Mouse (Mus musculus) hematopoietic stem cell, adult 5-6 weeks (primary cell): ENCODE measurements around the gene Tmem100. TPM values are rescaled to one million over a fixed set of nuclear protein-coding genes. Genes with fewer than 3 reads are reported as not detected.

Experiments used
- ATAC-seq, 2 experiments: fragments of 125-278 bp in 1 of 2; replicated peaks in 1 of 2; 2 replicates each; pipeline ENCODE4 v1.8.0; 2016 to 2017; ENCODE audit warnings: inconsistent platforms in 2 of 2, mild to moderate bottlenecking in 2 of 2, moderate number of reproducible peaks in 2 of 2, low read depth in 1 of 2, moderate TSS enrichment in 1 of 2; ENCODE audit not compliant: low FRiP score in 2 of 2, poor library complexity in 2 of 2, severe bottlenecking in 2 of 2, insufficient read depth in 1 of 2, low TSS enrichment in 1 of 2
- total RNA-seq: library from RNA; stranded (forward); fragments of 172-1452, 232-1000 nt; gene quantifications from 2 replicates; pipeline ENCODE4 v1.2.3, GENCODE M21; 2017

Tmem100 gene
- total RNA-seq, 1 experiment from 2014 or later, result not detected

GRCm38 (mm10) chr11:90003386-90003785, 26.8 kb upstream of the Tmem100 start:
- no peak for ATAC-seq

- ATAC-seq, result no peak
Measured at GRCm38 (mm10) chr11:90006111-90006510, 24.0 kb upstream of the Tmem100 start.

GRCm38 (mm10) chr11:90007791-90008531, 22.2 kb upstream of the Tmem100 start:
- ATAC-seq, result no peak

- no peak for ATAC-seq
Measured at GRCm38 (mm10) chr11:90013657-90014056, 16.5 kb upstream of the Tmem100 start.

GRCm38 (mm10) chr11:90015281-90015680, 14.9 kb upstream of the Tmem100 start:
- ATAC-seq, result no peak

GRCm38 (mm10) chr11:90019161-90019560, 11.0 kb upstream of the Tmem100 start:
- peak; percentile 37 to 58; a peak in 1 of 4 replicates for ATAC-seq

GRCm38 (mm10) chr11:90025891-90026801, 4.0 kb upstream of the Tmem100 start:
- ATAC-seq, result no peak

GRCm38 (mm10) chr11:90026802-90027174, 3.4 kb upstream of the Tmem100 start:
- no peak for ATAC-seq

GRCm38 (mm10) chr11:90027216-90027615, 2.9 kb upstream of the Tmem100 start:
- ATAC-seq, result no peak

GRCm38 (mm10) chr11:90028746-90029145, 1.4 kb upstream of the Tmem100 start:
- ATAC-seq, result no peak

- peak; percentile 79 to 84 for ATAC-seq
Measured at GRCm38 (mm10) chr11:90029354-90029753, 794 bp upstream of the Tmem100 start.

- ATAC-seq, result peak; percentile 37 to 57; a peak in 2 of 4 replicates
Measured at GRCm38 (mm10) chr11:90030557-90030956, 409 bp downstream of the Tmem100 start.

GRCm38 (mm10) chr11:90031076-90031475, 928 bp downstream of the Tmem100 start:
- no peak for ATAC-seq

- no peak for ATAC-seq
Measured at GRCm38 (mm10) chr11:90032807-90033206, 2.7 kb downstream of the Tmem100 start.

- no peak for ATAC-seq
Measured at GRCm38 (mm10) chr11:90033442-90033841, 3.3 kb downstream of the Tmem100 start.

- ATAC-seq, result no peak
Measured at GRCm38 (mm10) chr11:90034646-90035045, 4.5 kb downstream of the Tmem100 start.

GRCm38 (mm10) chr11:90035532-90035931, 5.4 kb downstream of the Tmem100 start:
- no peak for ATAC-seq

- ATAC-seq, result no peak
Measured at GRCm38 (mm10) chr11:90036416-90036815, 6.3 kb downstream of the Tmem100 start.
